Mouse (Mus musculus): Measurements from ENCODE around the gene Ntsr1.

GRCm38 (mm10) chr2:180532386-180532995 is 32.7 kb downstream of the Ntsr1 start:
- TF ChIP-seq CTCF (IDR thresholded peaks at IDR 0.05; ENCODE audit: insufficient read depth, low read length): no peak
- no peak for TF ChIP-seq POLR2A (IDR thresholded peaks at IDR 0.05; ENCODE audit: borderline replicate concordance, extremely low read depth, low read depth, low read length)
